Mouse (Mus musculus) kidney, postnatal 0 days (tissue): ENCODE results near the gene Chmp4b. TPM values are rescaled to one million over a fixed set of nuclear protein-coding genes. Genes with fewer than 3 reads are reported as not detected.

Experiments
- ATAC-seq: fragments of 200-750 bp; cut with Nextera tagmentation; replicated peaks from 2 replicates; pipeline ENCODE4 v1.8.0; 2017; ENCODE audit warnings: low read depth, moderate number of reproducible peaks, moderate TSS enrichment, moderate library complexity; ENCODE audit not compliant: low FRiP score
- DNase-seq: peaks from one replicate; pipeline ENCODE4 v3.0.0-alpha.2; 2016; ENCODE audit warnings: low spot score
- H3K27ac ChIP-seq: fragments of 300-500 bp; sonication (generic); 2 replicates; pipeline ENCODE4 v1.5.1; 2014; ENCODE audit warnings: mild to moderate bottlenecking
- H3K27me3 ChIP-seq: fragments of 300-500 bp; sonication (generic); 2 replicates; pipeline ENCODE4 v1.6.1; 2014; ENCODE audit warnings: low read length, mixed read lengths; ENCODE audit not compliant: insufficient read depth
- H3K36me3 ChIP-seq: fragments of 300-500 bp; sonication (generic); 2 replicates; pipeline ENCODE4 v1.6.1; 2014; ENCODE audit warnings: low read length, mixed read lengths; ENCODE audit not compliant: insufficient read depth
- H3K4me1 ChIP-seq: fragments of 300-500 bp; sonication (generic); replicated peaks from 2 replicates; pipeline ENCODE4 v1.6.1; 2014; ENCODE audit warnings: antibody characterized with exemption, low read length, mixed read lengths; ENCODE audit not compliant: insufficient read depth
- H3K4me2 ChIP-seq: fragments of 300-500 bp; sonication (generic); 2 replicates; pipeline ENCODE4 v1.6.1; 2014; ENCODE audit warnings: mild to moderate bottlenecking, low read length, moderate library complexity, mixed read lengths
- H3K4me3 ChIP-seq: fragments of 300-500 bp; sonication (generic); replicated peaks from 2 replicates; pipeline ENCODE4 v1.5.1; 2014; ENCODE audit warnings: low read depth, low read length
- H3K9ac ChIP-seq: fragments of 300-500 bp; sonication (generic); 2 replicates; pipeline ENCODE4 v1.6.1; 2014; ENCODE audit warnings: low read depth, low read length
- H3K9me3 ChIP-seq: fragments of 300-500 bp; sonication (generic); replicated peaks from 2 replicates; pipeline ENCODE4 v1.6.1; 2016; ENCODE audit warnings: low read length, inconsistent platforms, mixed read lengths
- CTCF ChIP-seq: IDR thresholded peaks from 2 replicates; pipeline ENCODE4 v1.5.1; 2016; ENCODE audit warnings: antibody characterized with exemption, low read depth, mild to moderate bottlenecking, moderate library complexity
- WGBS: fragments of 180-500 bp; shearing (Covaris S2); extraction: QIAGEN DNeasy Blood & Tissue Kit; methylation state at CpG from one replicate; pipeline ENCODE4 v1.1.7; 2014; 5-methylcytosine and 5-hydroxymethylcytosine counted together
- polyA plus RNA-seq: library from polyadenylated mRNA; unstranded; fragments of >200 nt; fragmentation: Nextera tagmentation; extraction: Ambion mirVana; gene quantifications from 2 replicates; pipeline ENCODE4 v1.2.1, GENCODE M21; 2015

Chmp4b gene
- polyA plus RNA-seq, 1 experiment from 2014 or later = 34.7 TPM

DNA sequence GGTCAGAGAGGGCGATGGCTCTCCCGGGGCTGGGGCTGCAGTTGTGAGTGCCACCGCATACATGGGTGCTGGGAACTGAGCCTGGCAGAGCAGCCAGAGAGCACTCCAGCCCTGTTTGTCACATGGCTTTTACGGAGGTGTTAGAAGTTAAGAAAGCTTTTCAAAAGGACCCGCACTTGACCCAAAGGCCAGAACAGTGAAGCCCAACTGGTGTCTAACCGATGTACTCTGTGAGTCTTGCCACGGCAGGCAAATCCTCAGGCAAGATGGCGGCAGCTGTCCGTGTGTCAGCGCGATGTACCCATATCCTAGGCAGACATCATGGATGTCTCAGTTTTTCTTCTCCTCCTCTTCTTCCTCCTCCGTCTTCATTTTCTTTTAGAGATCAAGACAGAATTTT lies 3.5 kb downstream of the Chmp4b start:
- Histone ChIP-seq H3K27ac (no peak overlapping the region), H3K9me3 (no peaks in the 10 kb centered on the region), H3K4me3 (no peak overlapping the region), H3K4me2 (no peak overlapping the region), H3K9ac (no peak overlapping the region), H3K27me3 (no peaks in the 10 kb centered on the region), H3K36me3 (no peaks in the 10 kb centered on the region), H3K4me1 (peaks cover 15% of the 10 kb centered on the region)
- 92% methylated on average over 12 of the region's 12 CpGs for WGBS
- no peak for ATAC-seq
- DNase-seq = no peak
- no peak for TF ChIP-seq CTCF

DNA sequence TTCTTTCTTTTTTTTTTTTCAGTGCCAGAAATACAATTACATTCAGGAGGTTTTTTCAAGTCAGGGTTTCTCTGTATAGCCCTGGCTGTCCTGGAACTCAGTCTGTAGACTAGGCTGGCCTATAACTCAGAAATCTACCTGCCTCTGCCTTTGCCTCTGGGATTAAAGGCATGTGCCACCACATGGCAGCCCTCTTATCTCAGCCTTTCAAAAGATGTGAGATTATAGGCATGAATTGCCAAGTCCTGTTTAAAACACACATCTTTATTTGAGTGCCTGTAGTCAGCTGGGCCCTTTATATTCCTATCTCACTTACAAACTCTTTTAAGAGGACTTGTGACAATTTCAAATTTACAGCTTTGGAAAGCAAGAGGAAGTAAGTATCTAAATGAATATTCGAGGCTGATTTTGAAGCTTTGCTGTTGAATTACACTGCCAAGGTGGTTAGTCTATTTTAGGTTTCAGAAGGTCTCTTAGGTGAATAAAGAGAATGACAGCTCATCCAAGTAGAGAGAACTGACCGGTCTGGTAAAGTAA lies 4.4 kb downstream of the Chmp4b start:
- DNase-seq = no peak
- Histone ChIP-seq H3K36me3 (no peaks in the 10 kb centered on the region), H3K9me3 (no peaks in the 10 kb centered on the region), H3K4me3 (no peak overlapping the region), H3K4me1 (peaks cover 21% of the 10 kb centered on the region), H3K27ac (peak overlapping the region; percentile 31), H3K27me3 (no peaks in the 10 kb centered on the region), H3K4me2 (peak overlapping the region; percentile 41; the same call in 1 of the 2 replicates), H3K9ac (no peak overlapping the region)
- WGBS = 58% methylated on average over 2 of the region's 2 CpGs
- no peak for ATAC-seq
- TF ChIP-seq CTCF = no peak

DNA sequence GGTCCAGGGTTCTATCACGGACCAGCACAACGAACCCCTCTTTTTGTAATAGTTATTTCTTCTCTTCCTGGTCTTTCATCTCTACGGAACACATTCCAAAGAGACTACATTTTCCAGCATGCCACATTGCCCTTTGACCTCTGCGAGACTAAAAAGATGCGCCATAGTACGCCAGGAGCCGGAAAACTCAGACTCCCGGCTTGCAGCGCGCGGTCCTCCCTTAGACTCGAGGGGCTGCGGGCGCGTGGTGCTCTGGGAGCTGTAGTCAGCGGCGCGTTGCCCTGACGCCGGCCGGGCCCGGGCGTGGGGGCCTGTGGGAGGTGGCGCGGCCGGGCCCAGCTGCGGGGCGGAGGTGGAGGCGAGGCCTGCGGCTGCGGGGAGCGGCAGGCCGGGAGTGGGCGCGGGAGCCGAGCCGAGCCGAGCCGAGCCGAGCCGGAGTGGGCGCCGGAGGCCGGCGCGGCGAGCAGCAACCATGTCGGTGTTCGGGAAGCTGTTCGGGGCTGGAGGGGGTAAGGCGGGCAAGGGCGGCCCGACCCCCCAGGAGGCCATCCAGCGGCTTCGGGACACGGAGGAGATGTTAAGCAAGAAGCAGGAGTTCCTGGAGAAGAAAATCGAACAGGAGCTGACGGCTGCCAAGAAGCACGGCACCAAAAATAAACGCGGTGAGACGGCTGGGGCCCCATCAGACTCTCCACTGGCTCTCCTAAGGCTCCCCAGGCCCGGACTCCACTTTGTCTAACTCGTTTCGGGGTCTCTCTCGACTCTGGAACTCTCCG lies 5.4 kb downstream of the Chmp4b start:
- no peaks in the 10 kb centered on the region for H3K9me3 ChIP-seq
- ATAC-seq = peak; percentile 99
- peaks cover 21% of the 10 kb centered on the region for H3K4me1 ChIP-seq
- under 1% methylated on average over 65 of the region's 67 CpGs for WGBS
- H3K4me2 ChIP-seq = peak overlapping the region; percentile 77
- H3K27ac ChIP-seq = peak overlapping the region; percentile 93
- no peak for TF ChIP-seq CTCF
- DNase-seq = peak; percentile 100
- peak overlapping the region; percentile 77 for H3K9ac ChIP-seq
- peak overlapping the region; percentile 61 for H3K4me3 ChIP-seq
- H3K27me3 ChIP-seq = no peaks in the 10 kb centered on the region
- no peaks in the 10 kb centered on the region for H3K36me3 ChIP-seq

DNA sequence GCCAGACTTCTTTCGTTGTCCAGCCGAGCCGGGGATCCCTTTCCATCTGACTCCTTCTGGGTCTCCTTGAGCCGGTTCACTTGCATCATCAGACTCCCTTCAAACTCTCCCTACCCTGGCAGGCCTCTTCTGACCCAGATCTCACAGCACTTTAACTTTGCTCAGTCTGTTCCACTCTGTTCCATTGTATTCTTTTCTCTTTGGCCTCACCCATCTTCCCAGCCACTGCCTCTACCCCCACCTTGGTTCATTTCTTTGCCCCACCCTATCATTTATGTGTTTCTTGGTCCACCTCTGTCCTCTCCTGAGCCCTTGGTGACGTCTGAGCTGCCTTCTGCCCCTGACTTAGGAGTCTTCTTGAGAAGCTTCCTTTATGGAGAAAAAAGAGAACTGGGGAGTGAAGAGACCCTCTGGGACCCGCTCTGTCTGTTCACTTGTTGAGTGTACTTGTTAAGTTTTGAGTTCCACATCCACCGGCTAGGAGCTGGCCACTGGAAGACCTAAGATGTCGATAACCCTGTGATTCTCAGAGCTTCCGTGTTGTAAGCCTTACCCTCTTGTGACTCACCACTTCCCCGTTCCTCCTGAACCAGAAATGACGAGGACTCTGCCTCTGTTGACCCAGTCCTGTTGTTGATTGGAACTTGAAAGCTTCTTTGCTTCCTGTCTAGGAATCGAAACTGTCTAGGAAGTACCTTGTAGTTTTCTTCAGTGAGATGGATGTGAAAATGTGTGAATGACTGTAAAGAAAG lies 6.2 kb downstream of the Chmp4b start:
- H3K9me3 ChIP-seq = no peaks in the 10 kb centered on the region
- H3K27me3 ChIP-seq = no peaks in the 10 kb centered on the region
- no peaks in the 10 kb centered on the region for H3K36me3 ChIP-seq
- H3K4me3 ChIP-seq = peak overlapping the region; percentile 61
- peak overlapping the region; percentile 77 for H3K4me2 ChIP-seq
- H3K4me1 ChIP-seq = peaks cover 21% of the 10 kb centered on the region
- WGBS = 3% methylated on average over 12 of the region's 12 CpGs
- 0 out of 2 replicates have a peak, but pooled peaks have one; percentile 8 for ATAC-seq
- peak overlapping the region; percentile 93 for H3K27ac ChIP-seq
- peak overlapping the region; percentile 77 for H3K9ac ChIP-seq
- peak; percentile 81 for DNase-seq
- TF ChIP-seq CTCF = no peak

DNA sequence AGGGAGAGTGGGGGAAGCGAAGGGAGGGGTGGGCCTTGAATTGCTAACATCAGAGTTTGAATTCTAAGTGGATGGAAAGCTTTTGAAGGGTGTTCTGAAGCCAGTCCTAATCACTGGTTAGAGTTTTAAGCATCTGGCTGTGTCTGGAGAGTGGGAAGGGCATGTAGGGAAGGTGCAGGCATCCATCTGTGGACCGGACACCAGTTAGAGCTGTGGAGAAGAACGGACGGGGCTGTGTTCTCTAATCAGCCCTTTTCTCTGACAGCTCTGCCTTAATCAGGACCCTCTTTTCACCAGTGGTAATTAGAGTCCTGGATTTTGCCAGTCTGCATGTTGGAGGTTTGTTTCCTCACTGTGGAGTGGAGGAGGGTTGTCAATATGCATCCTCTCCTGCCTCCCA lies 7.6 kb downstream of the Chmp4b start:
- no peak for DNase-seq
- H3K9ac ChIP-seq = peak overlapping the region; percentile 13; the same call in 1 of the 2 replicates
- 0 out of 2 replicates have a peak overlapping the region, but pooled peaks have one; percentile 47 for H3K27ac ChIP-seq
- no peak for TF ChIP-seq CTCF
- H3K4me2 ChIP-seq = peak overlapping the region; percentile 77
- H3K27me3 ChIP-seq = no peaks in the 10 kb centered on the region
- 70% methylated on average over 4 of the region's 4 CpGs for WGBS
- 0 out of 2 replicates have a peak overlapping the region, but pooled peaks have one; percentile 1 for H3K4me3 ChIP-seq
- no peaks in the 10 kb centered on the region for H3K36me3 ChIP-seq
- no peak for ATAC-seq
- H3K9me3 ChIP-seq = no peaks in the 10 kb centered on the region
- peaks cover 21% of the 10 kb centered on the region for H3K4me1 ChIP-seq

DNA sequence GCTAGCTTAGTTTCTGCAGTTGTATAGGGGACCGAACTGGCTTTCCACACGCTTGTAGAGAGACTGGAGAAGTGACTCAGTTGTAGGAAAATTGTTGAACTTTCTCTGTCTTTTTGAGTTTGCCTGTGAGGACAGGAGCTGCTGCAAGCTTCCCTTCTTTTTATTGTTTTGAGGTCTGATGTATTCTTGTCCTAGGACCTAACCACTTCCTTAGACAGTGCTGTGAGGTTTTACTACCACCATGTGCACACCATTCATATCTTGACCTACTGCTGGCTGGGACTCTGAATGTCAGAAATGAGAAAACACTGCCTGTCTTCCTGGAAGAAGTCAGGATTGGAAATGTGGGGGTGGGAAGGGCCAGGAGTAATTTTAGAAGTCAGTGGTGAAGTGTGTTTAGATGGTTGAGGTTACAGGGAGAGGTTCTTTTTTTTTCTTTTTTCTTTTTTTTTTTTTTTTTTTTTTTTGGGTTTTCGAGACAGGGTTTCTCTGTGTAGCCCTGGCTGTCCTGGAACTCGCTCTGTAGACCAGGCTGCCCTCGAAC lies 8.1 kb downstream of the Chmp4b start:
- H3K27ac ChIP-seq = 0 out of 2 replicates have a peak overlapping the region, but pooled peaks have one; percentile 47
- no peaks in the 10 kb centered on the region for H3K9me3 ChIP-seq
- H3K4me2 ChIP-seq = peak overlapping the region; percentile 77; the same call in 1 of the 2 replicates
- H3K4me3 ChIP-seq = 0 out of 2 replicates have a peak overlapping the region, but pooled peaks have one; percentile 1
- WGBS = 84% methylated on average over 4 of the region's 5 CpGs
- peak; percentile 52 for DNase-seq
- no peak for TF ChIP-seq CTCF
- no peaks in the 10 kb centered on the region for H3K27me3 ChIP-seq
- peak overlapping the region; percentile 13; the same call in 1 of the 2 replicates for H3K9ac ChIP-seq
- H3K36me3 ChIP-seq = no peaks in the 10 kb centered on the region
- ATAC-seq = no peak
- peaks cover 21% of the 10 kb centered on the region for H3K4me1 ChIP-seq
